Mouse (Mus musculus): ENCODE results near the gene Usp5. TPM values are rescaled to one million over a fixed set of nuclear protein-coding genes. Genes with fewer than 3 reads are reported as not detected.
"Not testable (repeated sequence)": the region's sequence is repeated elsewhere in the genome, so short reads cannot be mapped to it uniquely, and the experiment has no call there.

Usp5 gene
- total and polyA plus RNA-seq, 2 experiments, result 49.3 to 55.9 TPM

- peaks cover 10% of the 10 kb centered on the region for H3K36me3 ChIP-seq (ENCODE audit: control insufficient read depth, insufficient read depth, low read length)
- TF ChIP-seq CTCF (IDR thresholded peaks at IDR 0.05; ENCODE audit: low read depth, low read length) (no peak), POLR2A (IDR thresholded peaks at IDR 0.05; ENCODE audit: extremely low read depth, insufficient read depth, low read length) (no peak)
- H3K4me3 ChIP-seq (ENCODE audit: insufficient read depth, low read depth, low read length), result peak overlapping the region; percentile 80
- H3K27ac ChIP-seq (replicated peaks; ENCODE audit: insufficient read depth, low read depth, low read length), result peak overlapping the region; percentile 76
- no peaks in the 10 kb centered on the region for H3K79me2 ChIP-seq (ENCODE audit: control insufficient read depth, insufficient read depth, low read length)
- H3K27me3 ChIP-seq (ENCODE audit: control insufficient read depth, insufficient read depth, low read length), result no peaks in the 10 kb centered on the region
- DNase-seq (ENCODE audit: extremely low read depth, low read depth, low spot score), result peak; percentile 78
- 14% methylated on average over 9 of the region's 9 CpGs for WGBS
- H3K9ac ChIP-seq (ENCODE audit: low read depth, low read length), result peak overlapping the region; percentile 79
- H3K4me1 ChIP-seq (ENCODE audit: control insufficient read depth, insufficient read depth, low read length), result peaks cover 23% of the 10 kb centered on the region
These were observed 16.4 kb downstream of the Usp5 start for GRCm38 (mm10) chr6:124812848-124813247.

DNA sequence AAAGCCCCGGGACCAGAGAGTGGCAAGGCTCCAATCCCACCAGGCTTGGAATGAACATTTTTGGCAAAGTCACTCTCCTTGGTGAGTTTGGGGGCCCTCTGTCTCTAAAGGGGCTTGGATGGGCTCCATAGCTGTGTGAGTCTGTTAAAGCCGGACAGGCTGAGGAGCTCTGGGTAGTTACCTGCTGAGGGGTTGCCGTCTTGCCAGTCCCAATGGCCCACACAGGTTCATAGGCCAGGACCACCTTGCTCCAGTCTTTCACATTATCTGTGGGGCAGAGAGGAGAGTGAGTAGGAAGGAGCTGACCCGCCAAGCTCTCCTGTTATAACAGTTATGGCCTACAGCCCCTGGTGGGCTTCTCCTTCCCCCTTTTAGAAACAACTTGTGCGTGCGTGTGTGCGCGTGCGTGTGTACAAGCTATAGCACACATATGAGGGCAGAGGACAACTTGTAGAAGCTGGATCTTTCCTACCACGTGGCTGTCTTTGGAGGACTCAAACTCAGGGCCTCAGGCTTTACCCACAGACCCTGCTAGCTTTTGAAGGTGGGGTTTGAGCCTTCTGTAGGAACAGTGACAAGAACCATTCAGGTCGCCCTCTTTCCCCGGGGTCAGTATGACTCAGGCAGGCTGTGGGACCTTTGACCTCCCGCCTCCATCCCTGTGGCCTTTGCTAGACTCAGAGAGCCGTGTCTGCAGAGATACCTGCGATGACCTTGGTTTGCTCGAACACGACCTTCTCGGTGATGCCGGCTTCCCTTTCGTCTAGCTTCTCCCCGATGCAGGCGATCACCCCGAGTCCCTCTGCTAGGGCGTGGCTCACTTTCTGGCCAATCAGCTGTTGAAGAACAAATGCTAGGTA is 17.4 kb downstream of the Usp5 start:
- Histone ChIP-seq H3K36me3 (ENCODE audit: control insufficient read depth, insufficient read depth, low read length) (peaks cover 8% of the 10 kb centered on the region), H3K27ac (replicated peaks; ENCODE audit: insufficient read depth, low read depth, low read length) (peak overlapping the region; percentile 78), H3K4me3 (ENCODE audit: insufficient read depth, low read depth, low read length) (peak overlapping the region; percentile 80), H3K9ac (ENCODE audit: low read depth, low read length) (peak overlapping the region; percentile 79), H3K27me3 (ENCODE audit: control insufficient read depth, insufficient read depth, low read length) (no peaks in the 10 kb centered on the region), H3K79me2 (ENCODE audit: control insufficient read depth, insufficient read depth, low read length) (no peaks in the 10 kb centered on the region), H3K4me1 (ENCODE audit: control insufficient read depth, insufficient read depth, low read length) (peaks cover 23% of the 10 kb centered on the region)
- 45% methylated on average over 24 of the region's 24 CpGs for WGBS
- TF ChIP-seq CTCF (IDR thresholded peaks at IDR 0.05; ENCODE audit: low read depth, low read length) (no peak), POLR2A (IDR thresholded peaks at IDR 0.05; ENCODE audit: extremely low read depth, insufficient read depth, low read length) (no peak)
- DNase-seq (ENCODE audit: extremely low read depth, low read depth, low spot score), result peak; percentile 70

DNA sequence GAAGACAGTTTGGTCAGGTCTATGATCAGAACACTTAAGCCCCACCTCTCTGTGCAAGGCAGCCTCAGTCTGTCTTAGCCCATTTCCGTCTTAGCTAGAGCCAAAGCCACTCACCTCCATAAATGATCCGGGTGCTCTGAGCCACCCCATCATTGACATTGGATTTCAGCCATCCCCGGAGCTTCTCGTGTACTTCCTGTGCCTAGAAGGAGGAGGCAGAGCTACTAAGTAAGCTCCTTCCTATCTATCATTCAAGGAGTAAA is 17.9 kb downstream of the Usp5 start:
- Histone ChIP-seq H3K4me1 (ENCODE audit: control insufficient read depth, insufficient read depth, low read length) (peaks cover 25% of the 10 kb centered on the region), H3K27me3 (ENCODE audit: control insufficient read depth, insufficient read depth, low read length) (no peaks in the 10 kb centered on the region), H3K36me3 (ENCODE audit: control insufficient read depth, insufficient read depth, low read length) (peaks cover 8% of the 10 kb centered on the region), H3K4me3 (ENCODE audit: insufficient read depth, low read depth, low read length) (no peak overlapping the region), H3K79me2 (ENCODE audit: control insufficient read depth, insufficient read depth, low read length) (no peaks in the 10 kb centered on the region), H3K27ac (replicated peaks; ENCODE audit: insufficient read depth, low read depth, low read length) (no peak overlapping the region), H3K9ac (ENCODE audit: low read depth, low read length) (no peak overlapping the region)
- no peak for TF ChIP-seq CTCF (IDR thresholded peaks at IDR 0.05; ENCODE audit: low read depth, low read length)
- no peak for TF ChIP-seq POLR2A (IDR thresholded peaks at IDR 0.05; ENCODE audit: extremely low read depth, insufficient read depth, low read length)
- 10% methylated on average over 4 of the region's 4 CpGs for WGBS
- peak; percentile 33 for DNase-seq (ENCODE audit: extremely low read depth, low read depth, low spot score)

- not testable (repeated sequence) for DNase-seq (ENCODE audit: extremely low read depth, low read depth, low spot score); H3K36me3 ChIP-seq (ENCODE audit: control insufficient read depth, insufficient read depth, low read length); H3K27me3 ChIP-seq (ENCODE audit: control insufficient read depth, insufficient read depth, low read length); H3K27ac ChIP-seq (replicated peaks; ENCODE audit: insufficient read depth, low read depth, low read length); H3K79me2 ChIP-seq (ENCODE audit: control insufficient read depth, insufficient read depth, low read length); H3K4me3 ChIP-seq (ENCODE audit: insufficient read depth, low read depth, low read length); H3K9ac ChIP-seq (ENCODE audit: low read depth, low read length)
- peaks cover 26% of the 10 kb centered on the region for H3K4me1 ChIP-seq (ENCODE audit: control insufficient read depth, insufficient read depth, low read length)
- 76% methylated on average over 11 of the region's 11 CpGs for WGBS
These were observed 18.5 kb downstream of the Usp5 start for GRCm38 (mm10) chr6:124810566-124811402.

DNA sequence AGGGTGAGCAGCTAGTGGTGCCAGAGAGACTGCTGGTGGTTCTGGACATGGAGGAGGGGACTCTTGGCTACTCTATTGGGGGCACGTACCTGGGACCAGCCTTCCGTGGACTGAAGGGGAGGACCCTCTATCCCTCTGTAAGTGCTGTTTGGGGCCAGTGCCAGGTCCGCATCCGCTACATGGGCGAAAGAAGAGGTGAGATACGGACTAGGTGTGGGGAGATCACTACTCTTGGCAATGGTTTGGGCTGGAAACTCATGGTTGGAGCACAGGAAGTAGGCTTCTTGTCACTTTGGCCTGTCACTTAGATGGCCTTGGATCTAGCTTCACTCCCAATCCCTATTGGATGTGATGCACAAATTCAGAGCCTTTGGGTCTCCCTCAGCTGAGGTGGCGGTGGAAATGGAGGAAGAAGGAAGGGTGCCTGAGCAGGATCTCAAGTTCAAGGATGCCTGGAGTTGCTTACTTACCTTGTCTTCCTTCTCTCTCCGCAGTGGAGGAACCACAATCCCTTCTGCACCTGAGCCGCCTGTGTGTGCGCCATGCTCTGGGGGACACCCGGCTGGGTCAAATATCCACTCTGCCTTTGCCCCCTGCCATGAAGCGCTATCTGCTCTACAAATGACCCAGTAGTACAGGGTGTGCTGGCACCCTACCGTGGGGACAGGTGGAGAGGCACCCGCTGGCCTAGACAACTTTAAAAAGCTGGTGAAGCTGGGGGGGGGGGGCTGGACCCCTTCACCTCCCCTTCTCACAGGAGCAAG is 19.3 kb downstream of the Usp5 start:
- Histone ChIP-seq H3K79me2 (ENCODE audit: control insufficient read depth, insufficient read depth, low read length) (no peaks in the 10 kb centered on the region), H3K36me3 (ENCODE audit: control insufficient read depth, insufficient read depth, low read length) (peaks cover 8% of the 10 kb centered on the region), H3K4me3 (ENCODE audit: insufficient read depth, low read depth, low read length) (peak overlapping the region; percentile 87; the same call in 1 of the 2 replicates), H3K4me1 (ENCODE audit: control insufficient read depth, insufficient read depth, low read length) (peaks cover 26% of the 10 kb centered on the region), H3K27me3 (ENCODE audit: control insufficient read depth, insufficient read depth, low read length) (no peaks in the 10 kb centered on the region), H3K9ac (ENCODE audit: low read depth, low read length) (peak overlapping the region; percentile 29), H3K27ac (replicated peaks; ENCODE audit: insufficient read depth, low read depth, low read length) (0 out of 2 replicates have a peak overlapping the region, but pooled peaks have one; percentile 0)
- no peak for TF ChIP-seq POLR2A (IDR thresholded peaks at IDR 0.05; ENCODE audit: extremely low read depth, insufficient read depth, low read length)
- no peak for TF ChIP-seq CTCF (IDR thresholded peaks at IDR 0.05; ENCODE audit: low read depth, low read length)
- peak; percentile 38 for DNase-seq (ENCODE audit: extremely low read depth, low read depth, low spot score)
- 39% methylated on average over 14 of the region's 14 CpGs for WGBS
